ENCODE assay signal across 24 mouse cellular contexts in the genomic region with DNA sequence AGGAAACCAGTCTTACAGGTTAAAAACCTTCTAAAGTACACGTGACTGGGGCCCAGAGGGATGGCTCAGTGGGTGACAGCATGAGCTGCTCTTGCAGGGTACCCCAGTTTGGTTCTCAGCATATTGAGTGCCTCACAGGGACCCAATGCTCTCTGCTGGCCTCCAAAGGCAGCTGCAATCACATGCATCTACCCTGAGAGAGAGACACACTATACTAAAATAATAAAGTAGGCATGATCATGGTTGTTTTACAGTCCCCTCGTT.
DNase-seq lines count a peak whose midpoint lies in the region; ATAC-seq lines count a peak whose summit lies in the region.
"Had no signal": no experiment of that assay in that cellular context is flagged by ENCODE, and none has a peak within 500 bp of the region (broad histone marks: within the 10 kb centered on the region; RNA-seq: fewer than 3 reads in every experiment).

No protein-coding gene starts in this region.

- 78% methylated on average over 2 of the region's 2 CpGs for WGBS in hindbrain, embryonic 12.5 days
- 80% methylated on average over 2 of the region's 2 CpGs for WGBS in hindbrain, embryonic 11.5 days
- 80% methylated on average over 2 of the region's 2 CpGs for WGBS in midbrain, embryonic 13.5 days
- 75% methylated on average over 2 of the region's 2 CpGs for whole genome bisulfite sequencing in midbrain, embryonic 11.5 days
- WGBS in midbrain, embryonic 15.5 days, result 66% methylated on average over 2 of the region's 2 CpGs

- H3K36me3 ChIP-seq in hindbrain, embryonic 12.5 days, result no peaks in the 10 kb centered on the region
- H3K36me3 ChIP-seq in hindbrain, embryonic 11.5 days (ENCODE audit: control insufficient read depth, insufficient read depth, low read length), result no peaks in the 10 kb centered on the region
- no peaks in the 10 kb centered on the region for H3K36me3 ChIP-seq in midbrain, embryonic 13.5 days
- H3K36me3 ChIP-seq in midbrain, embryonic 11.5 days (ENCODE audit: control insufficient read depth, insufficient read depth, low read length), result no peaks in the 10 kb centered on the region
- H3K36me3 ChIP-seq in midbrain, embryonic 15.5 days (replicated peaks), result no peaks in the 10 kb centered on the region
- H3K36me3 ChIP-seq: embryonic facial prominence, embryonic 13.5 days; limb, embryonic 13.5 days had no signal

- H3K4me3 ChIP-seq in hindbrain, embryonic 12.5 days, result no peak overlapping the region
- no peak overlapping the region for H3K4me3 ChIP-seq in hindbrain, embryonic 11.5 days (ENCODE audit: low read depth, low read length)
- H3K4me3 ChIP-seq in midbrain, embryonic 13.5 days (replicated peaks), result no peak overlapping the region
- H3K4me3 ChIP-seq in midbrain, embryonic 11.5 days (ENCODE audit: low read depth, low read length), result no peak overlapping the region
- H3K4me3 ChIP-seq in midbrain, embryonic 15.5 days, result no peak overlapping the region
- H3K4me3 ChIP-seq: embryonic facial prominence, embryonic 13.5 days; heart, embryonic 13.5 days; limb, embryonic 13.5 days had no signal

- H3K4me2 ChIP-seq in hindbrain, embryonic 12.5 days (replicated peaks), result no peak overlapping the region
- H3K4me2 ChIP-seq in hindbrain, embryonic 11.5 days (replicated peaks; ENCODE audit: low read depth, low read length), result no peak overlapping the region
- H3K4me2 ChIP-seq in midbrain, embryonic 13.5 days (replicated peaks), result no peak overlapping the region
- H3K4me2 ChIP-seq in midbrain, embryonic 11.5 days, result no peak overlapping the region
- no peak overlapping the region for H3K4me2 ChIP-seq in midbrain, embryonic 15.5 days
- H3K4me2 ChIP-seq: embryonic facial prominence, embryonic 13.5 days; heart, embryonic 13.5 days; limb, embryonic 13.5 days; liver, embryonic 11.5 days had no signal

- no peaks in the 10 kb centered on the region for H3K9me3 ChIP-seq in hindbrain, embryonic 12.5 days (replicated peaks)
- no peaks in the 10 kb centered on the region for H3K9me3 ChIP-seq in hindbrain, embryonic 11.5 days (ENCODE audit: control insufficient read depth, low read length)
- H3K9me3 ChIP-seq in midbrain, embryonic 13.5 days, result no peaks in the 10 kb centered on the region
- no peaks in the 10 kb centered on the region for H3K9me3 ChIP-seq in midbrain, embryonic 11.5 days (ENCODE audit: control insufficient read depth, low read length)
- no peaks in the 10 kb centered on the region for H3K9me3 ChIP-seq in midbrain, embryonic 15.5 days
- H3K9me3 ChIP-seq: embryonic facial prominence, embryonic 13.5 days; heart, embryonic 13.5 days; limb, embryonic 13.5 days had no signal

- no peak overlapping the region for H3K9ac ChIP-seq in hindbrain, embryonic 12.5 days
- H3K9ac ChIP-seq in hindbrain, embryonic 11.5 days (ENCODE audit: low read depth, low read length), result no peak overlapping the region
- no peak overlapping the region for H3K9ac ChIP-seq in midbrain, embryonic 13.5 days (replicated peaks)
- no peak overlapping the region for H3K9ac ChIP-seq in midbrain, embryonic 11.5 days (ENCODE audit: low read length)
- H3K9ac ChIP-seq in midbrain, embryonic 15.5 days, result no peak overlapping the region
- H3K9ac ChIP-seq: embryonic facial prominence, embryonic 13.5 days; heart, embryonic 13.5 days; limb, embryonic 13.5 days; liver, postnatal 0 days had no signal

- no peaks in the 10 kb centered on the region for H3K27me3 ChIP-seq in hindbrain, embryonic 12.5 days
- H3K27me3 ChIP-seq in hindbrain, embryonic 11.5 days (ENCODE audit: control insufficient read depth, insufficient read depth, low read length), result no peaks in the 10 kb centered on the region
- H3K27me3 ChIP-seq in midbrain, embryonic 13.5 days, result no peaks in the 10 kb centered on the region
- H3K27me3 ChIP-seq in midbrain, embryonic 11.5 days (ENCODE audit: control insufficient read depth, insufficient read depth, low read length), result no peaks in the 10 kb centered on the region
- no peaks in the 10 kb centered on the region for H3K27me3 ChIP-seq in midbrain, embryonic 15.5 days (replicated peaks)
- H3K27me3 ChIP-seq: embryonic facial prominence, embryonic 13.5 days; heart, embryonic 13.5 days; limb, embryonic 13.5 days; Patski had no signal

- DNase-seq in hindbrain, embryonic 11.5 days (ENCODE audit: low spot score), result no peak
- no peak for DNase-seq in midbrain, embryonic 11.5 days (ENCODE audit: low spot score, missing footprints)
- DNase-seq in layer of hippocampus, postnatal 25 days (ENCODE audit: extremely low spot score in 1 of 2, low spot score in 1 of 2), result no peak
- no peak for DNase-seq in kidney, postnatal 14 days
- DNase-seq: adrenal gland, postnatal 14 days; cerebellum, adult 11-12 months; cerebellum, postnatal 10 days; heart, postnatal 10 days; kidney, adult 8-10 months; liver, postnatal 0 days; lung, postnatal 36 days; thymus, adult 2 months; thymus, postnatal 36 days had no signal

- 0 out of 2 replicates have a peak, but pooled peaks cover 3% of the 10 kb centered on the region for H3K4me1 ChIP-seq in hindbrain, embryonic 12.5 days
- H3K4me1 ChIP-seq in hindbrain, embryonic 11.5 days (replicated peaks; ENCODE audit: control insufficient read depth, insufficient read depth, low read length), result no peaks in the 10 kb centered on the region
- H3K4me1 ChIP-seq in midbrain, embryonic 13.5 days (replicated peaks), result peaks cover 13% of the 10 kb centered on the region; the same call in 1 of the 2 replicates
- H3K4me1 ChIP-seq in midbrain, embryonic 11.5 days (ENCODE audit: control insufficient read depth, insufficient read depth, low read length), result no peaks in the 10 kb centered on the region
- H3K4me1 ChIP-seq in midbrain, embryonic 15.5 days, result peaks cover 11% of the 10 kb centered on the region

- ATAC-seq in hindbrain, embryonic 12.5 days (ENCODE audit: low FRiP score), result no peak
- no peak for ATAC-seq in hindbrain, embryonic 11.5 days (ENCODE audit: low FRiP score)
- ATAC-seq in midbrain, embryonic 13.5 days, result peak; percentile 40; the same call in 1 of the 2 replicates
- no peak for ATAC-seq in midbrain, embryonic 11.5 days (ENCODE audit: low FRiP score)
- peak; percentile 35 for ATAC-seq in midbrain, embryonic 15.5 days (replicated peaks)
- ATAC-seq: forebrain, embryonic 16.5 days; intestine, embryonic 16.5 days; liver, postnatal 0 days; Patski had no signal

- H3K27ac ChIP-seq in hindbrain, embryonic 12.5 days, result peak overlapping the region; percentile 44
- no peak overlapping the region for H3K27ac ChIP-seq in hindbrain, embryonic 11.5 days (ENCODE audit: low read depth, low read length)
- H3K27ac ChIP-seq in midbrain, embryonic 13.5 days, result peak overlapping the region; percentile 74
- no peak overlapping the region for H3K27ac ChIP-seq in midbrain, embryonic 11.5 days (ENCODE audit: low read depth, low read length)
- H3K27ac ChIP-seq in midbrain, embryonic 15.5 days, result peak overlapping the region; percentile 68
- H3K27ac ChIP-seq: embryonic facial prominence, embryonic 13.5 days; heart, embryonic 13.5 days; kidney, postnatal 0 days; limb, embryonic 13.5 days had no signal

Comparison
In these comparisons a context has a peak if more than half of its experiments do, and no peak if none do; other contexts are left out.
1. ATAC-seq: peak in midbrain, embryonic 13.5 days (single experiment) and midbrain, embryonic 15.5 days (single experiment); none in hindbrain, embryonic 12.5 days (single experiment), hindbrain, embryonic 11.5 days (single experiment) and midbrain, embryonic 11.5 days (single experiment).
2. H3K27ac ChIP-seq: peak in hindbrain, embryonic 12.5 days (single experiment), midbrain, embryonic 13.5 days (single experiment) and midbrain, embryonic 15.5 days (single experiment); none in hindbrain, embryonic 11.5 days (single experiment) and midbrain, embryonic 11.5 days (single experiment).